Mouse (Mus musculus): ENCODE results near the gene Rundc3a. TPM values are rescaled to one million over a fixed set of nuclear protein-coding genes. Genes with fewer than 3 reads are reported as not detected.
A peak's percentile ranks its signal among the peaks of the same experiment; 100 is the strongest.

Gene Rundc3a
- total and polyA plus RNA-seq, 3 experiments: 0.16 TPM; not detected in 2

- Histone ChIP-seq H3K4me1 (ENCODE audit: insufficient read depth, low read depth, low read length) (peaks cover 48% of the 10 kb centered on the region), H3K36me3 (replicated peaks) (peaks cover 49% of the 10 kb centered on the region), H3K4me3 (ENCODE audit: low read depth, low read length) (peak overlapping the region; percentile 84; the same call in 1 of the 2 replicates)
Measured at GRCm38 (mm10) chr11:102405544-102406285, 12.5 kb downstream of the Rundc3a start.

GRCm38 (mm10) chr11:102406401-102406800 lies 13.2 kb downstream of the Rundc3a start:
- Histone ChIP-seq H3K9me3 (replicated peaks) (no peaks in the 10 kb centered on the region), H3K27me3 (ENCODE audit: insufficient read depth, low read length) (no peaks in the 10 kb centered on the region; the same call in 1 of the 2 replicates), H3K4me1 (ENCODE audit: insufficient read depth, low read depth, low read length) (peaks cover 50% of the 10 kb centered on the region), H3K4me3 (ENCODE audit: low read depth, low read length) (peak overlapping the region; percentile 84), H3K36me3 (replicated peaks) (peaks cover 49% of the 10 kb centered on the region)
- TF ChIP-seq GATA2 (IDR thresholded peaks at IDR 0.05; ENCODE audit: borderline replicate concordance, low read depth, low read length) (no peak), POLR2AphosphoS5 (IDR thresholded peaks at IDR 0.05; ENCODE audit: insufficient replicate concordance, low read depth, low read length) (no peak), TAL1 (conservative IDR thresholded peaks at IDR 0.05; ENCODE audit: low read depth, low read length) (no peak), CTCF (IDR thresholded peaks at IDR 0.05; ENCODE audit: low read depth, low read length) (no peak), GATA1 (IDR thresholded peaks at IDR 0.05; ENCODE audit: borderline replicate concordance, low read length) (no peak)
- DNase-seq (ENCODE audit: low spot score): no peak
- no peak for ATAC-seq (ENCODE audit: extremely low read depth, insufficient number of reproducible peaks, low FRiP score, poor library complexity, severe bottlenecking)

More at GRCm38 (mm10) chr11:102405544-102406285, 12.5 kb downstream of the Rundc3a start:
- no peak for ATAC-seq (ENCODE audit: extremely low read depth, insufficient number of reproducible peaks, low FRiP score, poor library complexity, severe bottlenecking)
- DNase-seq (ENCODE audit: low spot score): no peak
- Histone ChIP-seq H3K9me3 (replicated peaks) (no peaks in the 10 kb centered on the region), H3K27me3 (ENCODE audit: insufficient read depth, low read length) (peaks cover under 1% of the 10 kb centered on the region; the same call in 1 of the 2 replicates)
- TF ChIP-seq CTCF (IDR thresholded peaks at IDR 0.05; ENCODE audit: low read depth, low read length) (no peak), POLR2AphosphoS5 (IDR thresholded peaks at IDR 0.05; ENCODE audit: insufficient replicate concordance, low read depth, low read length) (no peak), GATA1 (IDR thresholded peaks at IDR 0.05; ENCODE audit: borderline replicate concordance, low read length) (no peak), TAL1 (conservative IDR thresholded peaks at IDR 0.05; ENCODE audit: low read depth, low read length) (no peak), GATA2 (IDR thresholded peaks at IDR 0.05; ENCODE audit: borderline replicate concordance, low read depth, low read length) (no peak)

GRCm38 (mm10) chr11:102406900-102407833 lies 14.0 kb downstream of the Rundc3a start:
- TF ChIP-seq GATA1 (IDR thresholded peaks at IDR 0.05; ENCODE audit: borderline replicate concordance, low read length): no peak
- no peak for TF ChIP-seq TAL1 (conservative IDR thresholded peaks at IDR 0.05; ENCODE audit: low read depth, low read length)
- no peak for TF ChIP-seq CTCF (IDR thresholded peaks at IDR 0.05; ENCODE audit: low read depth, low read length)
- no peak for TF ChIP-seq GATA2 (IDR thresholded peaks at IDR 0.05; ENCODE audit: borderline replicate concordance, low read depth, low read length)
- no peak for TF ChIP-seq POLR2AphosphoS5 (IDR thresholded peaks at IDR 0.05; ENCODE audit: insufficient replicate concordance, low read depth, low read length)
- DNase-seq (ENCODE audit: low spot score): peak; percentile 94
- no peaks in the 10 kb centered on the region for H3K9me3 ChIP-seq (replicated peaks)
- H3K4me3 ChIP-seq (ENCODE audit: low read depth, low read length): peak overlapping the region; percentile 84
- no peaks in the 10 kb centered on the region; the same call in none of the 2 replicates for H3K27me3 ChIP-seq (ENCODE audit: insufficient read depth, low read length)
- ATAC-seq (ENCODE audit: extremely low read depth, insufficient number of reproducible peaks, low FRiP score, poor library complexity, severe bottlenecking): 0 out of 2 replicates have a peak, but pooled peaks have one; percentile 18
- peaks cover 54% of the 10 kb centered on the region for H3K4me1 ChIP-seq (ENCODE audit: insufficient read depth, low read depth, low read length)
- H3K36me3 ChIP-seq (replicated peaks): peaks cover 41% of the 10 kb centered on the region

- H3K4me3 ChIP-seq (ENCODE audit: low read depth, low read length): peak within 1 kb of the TSS; percentile 84
- ATAC-seq (ENCODE audit: extremely low read depth, insufficient number of reproducible peaks, low FRiP score, poor library complexity, severe bottlenecking) (no peak), DNase-seq (ENCODE audit: low spot score) (peak; percentile 45)
- H3K4me1 ChIP-seq (ENCODE audit: insufficient read depth, low read depth, low read length): peaks cover 54% of the 10 kb centered on the region
- peaks cover 35% of the 10 kb centered on the region for H3K36me3 ChIP-seq (replicated peaks)
- TF ChIP-seq GATA1 (IDR thresholded peaks at IDR 0.05; ENCODE audit: borderline replicate concordance, low read length) (no peak), GATA2 (IDR thresholded peaks at IDR 0.05; ENCODE audit: borderline replicate concordance, low read depth, low read length) (no peak), POLR2AphosphoS5 (IDR thresholded peaks at IDR 0.05; ENCODE audit: insufficient replicate concordance, low read depth, low read length) (no peak), TAL1 (conservative IDR thresholded peaks at IDR 0.05; ENCODE audit: low read depth, low read length) (no peak), CTCF (IDR thresholded peaks at IDR 0.05; ENCODE audit: low read depth, low read length) (no peak)
- H3K27me3 ChIP-seq (ENCODE audit: insufficient read depth, low read length): peaks cover under 1% of the 10 kb centered on the region
- no peaks in the 10 kb centered on the region for H3K9me3 ChIP-seq (replicated peaks)
Measured at GRCm38 (mm10) chr11:102407834-102408215, 14.6 kb downstream of the Rundc3a start, which contains the start of gene Slc25a39. Slc25a39 (minus strand) TSS chr11:102407946.

GRCm38 (mm10) chr11:102408344-102408876 lies 15.2 kb downstream of the Rundc3a start:
- Histone ChIP-seq H3K9me3 (replicated peaks) (no peaks in the 10 kb centered on the region), H3K27me3 (ENCODE audit: insufficient read depth, low read length) (peaks cover 6% of the 10 kb centered on the region), H3K4me3 (ENCODE audit: low read depth, low read length) (peak overlapping the region; percentile 84), H3K4me1 (ENCODE audit: insufficient read depth, low read depth, low read length) (peaks cover 54% of the 10 kb centered on the region), H3K36me3 (replicated peaks) (peaks cover 29% of the 10 kb centered on the region)
- ATAC-seq (ENCODE audit: extremely low read depth, insufficient number of reproducible peaks, low FRiP score, poor library complexity, severe bottlenecking) (peak; percentile 87), DNase-seq (ENCODE audit: low spot score) (peak; percentile 95)
- no peak for TF ChIP-seq GATA2 (IDR thresholded peaks at IDR 0.05; ENCODE audit: borderline replicate concordance, low read depth, low read length)
- no peak for TF ChIP-seq CTCF (IDR thresholded peaks at IDR 0.05; ENCODE audit: low read depth, low read length)
- no peak for TF ChIP-seq POLR2AphosphoS5 (IDR thresholded peaks at IDR 0.05; ENCODE audit: insufficient replicate concordance, low read depth, low read length)
- no peak for TF ChIP-seq GATA1 (IDR thresholded peaks at IDR 0.05; ENCODE audit: borderline replicate concordance, low read length)
- TF ChIP-seq TAL1 (conservative IDR thresholded peaks at IDR 0.05; ENCODE audit: low read depth, low read length): no peak
